Mouse (Mus musculus): ENCODE measurements around the gene Tnni3k.

The Tnni3k gene

DNA sequence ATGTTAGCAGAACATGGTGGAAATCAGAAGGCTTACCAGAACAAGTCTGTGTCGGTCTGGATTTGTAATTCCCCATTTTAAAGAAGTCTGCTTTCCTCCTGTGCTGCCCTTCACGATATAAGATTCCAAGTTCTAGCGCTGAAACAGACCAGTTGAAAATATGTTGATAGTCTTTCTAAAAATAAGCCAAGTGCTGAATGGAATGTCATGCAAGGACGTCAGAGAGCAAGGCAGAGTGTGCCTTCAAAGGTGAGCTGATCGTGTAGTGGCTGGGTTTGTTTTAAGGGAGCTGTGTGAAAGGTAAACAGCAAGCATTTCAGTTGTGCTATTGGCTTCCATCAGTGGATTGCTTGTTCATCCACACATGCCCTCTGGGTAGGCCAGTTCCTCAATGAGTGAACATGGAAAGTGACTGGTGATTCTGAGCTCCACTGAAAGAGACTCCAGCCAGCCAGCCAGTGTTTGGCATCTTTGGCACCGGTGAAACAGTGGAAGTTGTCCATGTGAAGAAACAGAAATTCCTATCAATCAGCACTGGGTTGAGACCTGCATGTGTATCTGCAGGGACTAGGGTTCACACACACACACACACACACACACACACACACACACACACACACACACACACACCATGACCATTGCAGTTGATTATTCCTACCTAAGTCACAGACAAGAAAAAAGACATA, at the start of gene Tnni3k:
Gene Tnni3k (minus strand): TSS at position 177 of the 686 bp plus-strand sequence.
- no peak for DNase-seq (ENCODE audit: low read depth, low spot score)

DNA sequence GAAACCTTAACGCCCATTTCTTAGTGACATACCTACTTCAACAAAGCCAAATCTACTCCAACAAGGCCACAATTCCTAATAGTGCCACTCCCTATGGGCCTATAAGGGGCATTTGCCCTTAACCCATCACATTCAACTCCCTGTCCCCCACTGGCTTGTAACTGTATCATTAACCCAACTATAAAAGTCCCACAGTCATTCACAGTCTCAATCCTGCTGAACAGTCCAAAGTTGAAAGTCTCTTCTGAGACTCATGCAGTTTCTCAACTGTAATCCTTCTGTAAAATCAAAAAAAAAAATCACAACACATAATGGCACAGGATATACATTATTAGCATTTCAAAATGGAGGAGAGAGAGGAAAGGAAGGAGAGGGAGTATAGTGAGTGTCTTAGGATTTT, 44.1 kb upstream of the Tnni3k start:
- no peak for DNase-seq (ENCODE audit: low read depth, low spot score)

DNA sequence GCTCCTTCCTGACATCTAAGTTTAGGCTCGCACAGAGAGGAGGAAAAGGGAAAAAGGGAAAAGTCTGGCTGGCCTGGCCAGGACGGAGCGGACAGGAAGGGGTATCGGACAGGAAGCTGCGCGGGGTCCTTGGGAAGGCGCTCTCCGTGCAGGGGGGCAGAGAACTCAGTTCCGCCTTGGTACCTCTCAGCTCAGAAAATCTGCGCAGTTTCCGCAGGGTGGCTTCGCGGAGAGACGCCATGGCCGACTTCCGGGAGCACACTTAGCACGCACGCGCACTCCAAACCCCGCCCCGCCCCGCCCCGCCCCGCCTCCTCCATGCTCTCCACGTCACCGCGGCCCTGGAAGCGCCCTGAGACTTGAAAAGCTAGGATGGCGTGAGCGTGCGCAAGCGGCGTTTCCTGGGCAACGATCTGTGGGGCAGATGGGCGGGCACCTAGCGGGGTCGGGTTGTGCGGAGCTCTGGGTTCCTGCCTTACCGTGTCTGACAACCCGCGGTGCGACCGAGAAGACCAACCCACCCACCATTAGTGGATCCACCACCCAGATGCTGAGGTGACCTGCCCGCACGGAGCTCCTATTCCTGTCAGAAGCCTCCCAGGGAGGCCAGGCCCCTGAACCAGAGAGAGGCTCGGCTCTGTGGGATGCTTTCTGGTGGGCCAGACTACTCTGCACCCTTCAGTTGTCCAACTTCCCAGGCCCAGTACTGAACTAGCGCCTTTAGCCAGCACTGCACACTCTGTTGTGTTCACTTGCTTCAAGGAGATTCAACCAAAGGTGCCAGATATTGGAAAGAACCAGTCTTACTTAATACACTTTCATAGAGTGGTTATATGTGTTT, 38.1 kb upstream of the Tnni3k start, which contains the start of the genes Fpgt and Lrriq3:
Gene Fpgt (minus strand): TSS at position 288 of the 841 bp plus-strand sequence.
Gene Lrriq3 (plus strand): TSS at position 319 of the 841 bp plus-strand sequence.
- peak; percentile 88 for DNase-seq (ENCODE audit: low read depth, low spot score)

DNA sequence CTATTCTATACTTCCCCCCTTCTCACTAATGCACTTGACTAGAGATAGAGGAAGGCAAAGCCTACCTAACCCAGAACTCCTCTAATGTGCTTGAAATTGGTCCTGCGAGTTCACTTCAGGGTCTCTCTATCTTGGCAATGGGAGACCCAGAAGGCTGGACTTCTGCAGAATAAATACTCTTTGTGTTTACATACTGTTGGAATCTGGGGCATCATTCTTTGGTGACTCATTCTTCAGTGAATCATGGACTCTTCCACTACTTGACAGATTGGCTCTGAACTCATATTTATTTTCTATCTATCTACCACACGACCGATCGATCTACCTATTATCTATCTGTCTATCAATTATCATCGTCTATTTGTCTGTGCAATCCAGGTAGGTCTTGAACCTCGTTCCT, 36.9 kb upstream of the Tnni3k start:
- no peak for DNase-seq (ENCODE audit: low read depth, low spot score)

DNA sequence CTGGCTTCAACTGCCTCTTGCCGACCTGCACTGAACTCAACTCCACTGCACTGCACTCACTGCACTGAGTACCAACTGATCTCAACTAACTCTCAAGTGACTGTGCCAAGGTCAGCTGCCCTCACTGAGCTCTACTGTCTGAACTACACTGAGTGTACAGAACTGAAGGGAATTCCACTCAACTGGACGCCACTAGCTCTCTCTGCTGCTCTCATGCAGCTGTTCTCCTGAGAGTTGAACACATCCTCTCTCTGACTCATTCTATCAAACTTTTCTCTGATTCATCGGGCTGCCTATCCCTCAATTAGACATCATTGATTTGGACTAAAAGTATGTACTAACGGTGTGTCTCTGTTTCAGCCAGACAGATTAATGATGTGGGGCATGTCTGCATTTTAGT, 22.7 kb upstream of the Tnni3k start:
- DNase-seq (ENCODE audit: low read depth, low spot score): no peak

DNA sequence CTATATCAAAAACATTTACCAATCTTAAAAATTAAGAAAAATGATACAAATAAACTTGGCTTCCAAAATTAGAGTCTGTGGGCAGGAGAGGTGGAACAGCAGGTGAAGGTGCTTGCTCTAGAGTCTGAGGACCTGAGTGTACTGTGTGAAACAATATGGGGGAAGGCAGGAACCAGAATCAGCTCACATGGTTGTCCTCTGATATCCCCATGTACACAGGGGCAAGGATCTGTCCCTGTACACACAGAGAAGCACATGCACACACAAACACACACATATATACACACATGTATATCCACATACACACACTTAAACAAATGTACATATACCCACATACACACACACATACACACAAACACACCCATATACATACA, 4.2 kb upstream of the Tnni3k start:
- DNase-seq (ENCODE audit: low read depth, low spot score): no peak

DNA sequence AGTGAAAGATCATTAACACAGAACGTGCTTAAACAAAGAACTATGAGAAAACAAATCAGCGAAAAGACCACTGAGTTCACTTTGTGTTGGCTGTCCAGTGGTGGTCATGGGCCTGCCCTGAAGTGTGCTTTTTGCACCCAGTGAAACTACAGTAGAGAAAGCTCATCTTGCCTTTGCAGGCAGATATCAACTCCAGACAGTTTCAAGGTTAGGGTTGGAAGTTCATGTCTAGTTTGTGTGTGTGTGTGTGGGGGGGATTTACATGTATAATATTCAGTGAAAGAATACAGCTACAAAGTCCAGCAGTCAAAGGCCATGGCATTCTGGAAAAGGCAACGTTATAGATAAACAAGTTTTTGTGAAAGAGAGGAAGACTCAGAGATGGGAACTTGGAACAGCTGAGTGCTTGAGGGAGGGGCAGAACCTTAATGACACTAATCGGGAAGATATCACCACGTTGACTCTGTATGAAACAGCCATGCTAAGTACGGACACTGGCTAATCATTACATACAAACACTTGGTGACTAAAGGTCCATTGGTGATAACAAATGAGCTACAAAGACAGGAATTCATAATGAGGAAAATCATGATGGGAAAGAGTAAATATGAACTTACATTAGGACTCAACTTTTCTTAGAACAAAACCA, 3.7 kb upstream of the Tnni3k start:
- no peak for DNase-seq (ENCODE audit: low read depth, low spot score)

DNA sequence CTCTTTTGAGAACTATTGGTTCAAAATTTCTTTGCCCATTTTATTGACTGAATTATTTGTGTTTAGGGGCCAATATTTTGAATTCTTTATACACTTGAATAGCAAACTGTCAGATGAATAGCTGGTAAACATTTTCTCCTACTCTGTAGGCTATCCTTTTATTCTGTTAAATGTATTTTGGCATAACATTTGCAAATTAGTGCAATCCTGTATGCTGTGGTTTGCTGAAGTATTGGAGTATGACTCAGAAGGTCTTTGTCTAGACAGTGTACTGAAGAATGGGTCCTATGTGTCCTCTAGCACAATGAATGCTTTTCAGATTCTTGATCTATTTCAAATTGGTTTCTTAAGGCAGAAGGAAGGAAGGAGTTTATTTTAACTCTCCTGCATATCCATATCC, 2.4 kb upstream of the Tnni3k start:
- DNase-seq (ENCODE audit: low read depth, low spot score): no peak

DNA sequence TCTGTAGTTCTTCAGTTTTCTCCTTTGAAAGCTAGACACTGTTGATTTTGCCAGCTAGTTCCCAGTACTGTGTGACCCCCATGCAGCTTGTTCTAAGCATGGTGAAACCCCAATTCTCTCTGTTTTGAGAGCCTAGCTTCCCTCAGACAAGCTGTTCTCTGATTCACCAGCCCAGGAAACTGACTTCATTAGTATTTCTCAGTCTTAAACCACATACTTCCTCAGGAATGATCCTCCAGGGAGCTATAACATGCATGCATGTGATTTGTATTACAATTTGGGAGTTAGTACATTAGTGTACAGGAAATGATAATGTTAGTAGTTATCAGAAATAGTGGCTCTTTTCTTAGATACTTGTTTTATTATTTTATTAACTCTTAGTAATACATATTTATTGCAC, 1.4 kb upstream of the Tnni3k start:
- no peak for DNase-seq (ENCODE audit: low read depth, low spot score)

DNA sequence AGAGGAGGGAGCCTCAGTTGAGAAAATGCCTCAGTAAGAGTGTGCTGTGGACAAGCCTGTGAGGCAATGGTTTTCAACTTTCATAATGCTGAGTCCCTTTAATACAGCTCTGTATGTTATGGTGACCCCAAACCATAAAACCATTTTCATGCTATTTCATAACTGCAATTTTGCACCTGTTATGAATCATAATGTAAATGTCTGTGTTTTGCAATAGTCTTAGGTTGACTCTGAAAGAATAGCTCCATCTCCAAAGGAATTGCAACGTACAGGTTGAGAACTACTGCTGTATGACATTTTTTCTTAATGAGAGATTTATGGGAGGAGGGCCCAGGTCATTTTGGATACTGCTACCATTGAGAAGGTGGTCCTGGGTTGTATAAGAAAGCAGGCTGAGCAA, 2.0 kb downstream of the Tnni3k start:
- DNase-seq (ENCODE audit: low read depth, low spot score): no peak

DNA sequence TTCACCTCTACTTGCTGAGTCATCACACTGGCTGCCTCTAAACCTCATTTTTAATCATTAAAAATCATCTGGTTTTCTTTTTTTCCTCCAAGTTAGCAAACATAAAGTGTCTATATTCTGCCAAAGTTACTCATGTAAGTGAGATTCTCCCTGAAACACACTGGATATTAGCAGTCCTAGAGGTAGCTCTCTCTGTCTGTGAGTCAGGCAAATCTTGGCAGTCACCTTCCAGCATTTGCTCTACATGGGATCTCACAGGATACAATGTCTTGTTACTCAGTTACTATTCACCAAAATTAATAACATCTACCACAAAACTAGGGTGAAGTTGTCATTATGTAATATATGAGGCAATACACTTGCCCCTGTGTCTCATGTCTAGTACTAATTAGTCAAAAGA, 3.2 kb downstream of the Tnni3k start:
- no peak for DNase-seq (ENCODE audit: low read depth, low spot score)

DNA sequence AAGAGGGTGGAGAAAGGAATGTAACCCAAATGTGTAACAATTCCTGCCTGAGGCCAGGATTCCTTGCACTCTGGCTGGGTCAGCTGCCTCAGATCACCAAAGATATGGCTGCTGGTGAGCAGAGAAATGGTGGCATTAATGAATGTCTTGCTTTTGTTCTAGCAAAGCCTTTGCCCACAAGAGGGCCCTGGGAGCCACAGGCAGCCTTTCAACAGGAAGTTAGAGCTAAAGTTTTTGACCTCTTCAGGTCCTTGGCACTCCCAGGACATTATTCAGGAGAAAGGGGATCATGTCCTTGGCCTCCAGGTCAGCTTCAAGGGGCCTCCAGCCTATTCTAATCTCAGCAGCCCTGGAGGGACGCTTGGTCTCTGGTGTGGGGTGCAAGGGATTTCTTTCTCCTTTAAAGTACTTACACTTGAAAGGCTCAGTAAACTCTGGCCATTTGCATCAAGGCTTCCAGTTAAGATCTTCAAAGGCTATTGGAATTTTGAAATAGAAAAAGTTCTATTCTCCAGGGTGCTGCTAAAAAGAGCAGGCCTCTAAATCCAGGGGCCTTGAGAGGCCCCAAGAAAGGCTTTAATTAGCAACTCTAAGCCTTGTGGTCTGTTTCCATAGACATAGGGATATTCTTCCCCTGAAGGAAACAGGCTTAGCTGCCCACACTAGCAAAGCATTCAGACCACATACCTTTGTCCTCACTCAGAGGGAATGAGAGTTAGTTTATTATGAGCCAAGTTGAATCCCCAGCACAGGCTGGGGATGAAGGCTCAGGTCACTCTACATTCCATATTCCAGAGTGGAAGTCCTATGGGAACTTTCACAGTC, 16.0 kb downstream of the Tnni3k start:
- no peak for DNase-seq (ENCODE audit: low read depth, low spot score)

DNA sequence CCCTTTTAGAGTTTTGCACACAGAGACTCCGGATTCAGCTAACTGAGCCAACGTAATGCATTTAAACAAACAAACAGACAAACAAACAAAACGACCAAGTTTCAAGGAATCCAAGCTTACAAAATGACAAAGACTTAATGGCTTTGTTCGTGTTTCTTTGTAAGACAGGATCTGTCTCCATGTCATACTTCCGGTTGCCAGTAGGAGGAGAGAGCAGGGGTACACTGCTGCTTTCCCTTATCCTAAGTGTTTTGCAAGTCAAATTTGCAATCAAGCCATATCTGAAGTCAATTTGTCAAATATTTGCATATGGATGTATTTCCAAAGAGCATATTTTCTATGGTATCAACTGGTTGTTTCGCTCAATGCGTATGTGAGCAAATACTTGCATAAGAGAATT, 20.9 kb downstream of the Tnni3k start:
- no peak for DNase-seq (ENCODE audit: low read depth, low spot score)

DNA sequence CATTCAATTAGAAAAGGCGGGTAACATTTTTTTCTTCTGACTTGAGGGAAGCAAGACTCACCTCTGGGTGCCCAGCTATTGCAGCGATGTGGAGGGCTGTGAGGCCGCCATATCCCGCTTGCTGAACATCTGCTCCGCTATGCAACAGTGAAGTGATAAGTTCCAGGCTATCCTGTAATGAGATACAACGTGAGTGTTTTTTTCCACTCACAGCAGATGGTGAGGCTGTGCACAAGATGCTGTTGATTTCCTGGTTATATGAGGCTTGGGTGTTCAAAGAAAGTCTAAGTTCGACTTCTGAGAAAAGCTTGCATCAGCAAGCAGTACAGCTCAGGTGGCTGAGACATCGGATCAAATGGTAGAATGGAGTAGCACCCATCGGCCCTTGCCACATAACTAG, 25.0 kb downstream of the Tnni3k start:
- DNase-seq (ENCODE audit: low read depth, low spot score): no peak

DNA sequence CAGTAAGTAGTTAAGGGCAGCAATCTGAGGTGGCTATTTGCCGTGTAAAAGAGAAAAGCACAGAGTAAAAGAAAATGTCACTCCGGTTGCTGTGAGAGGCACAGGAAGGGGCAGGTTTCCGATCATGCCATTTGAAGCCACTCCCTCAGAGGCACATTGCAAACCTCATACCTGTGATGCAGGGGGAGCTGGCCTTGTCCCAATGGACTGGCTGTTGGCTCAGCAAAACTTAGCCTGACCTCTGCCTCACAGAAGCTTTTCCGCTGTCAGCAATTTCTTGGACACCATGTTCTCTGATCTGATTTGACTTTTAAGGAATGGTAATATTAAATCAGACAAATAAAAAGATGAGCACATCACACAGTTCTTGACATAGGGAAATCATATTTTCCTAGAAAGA, 52.4 kb downstream of the Tnni3k start:
- DNase-seq (ENCODE audit: low read depth, low spot score): no peak

DNA sequence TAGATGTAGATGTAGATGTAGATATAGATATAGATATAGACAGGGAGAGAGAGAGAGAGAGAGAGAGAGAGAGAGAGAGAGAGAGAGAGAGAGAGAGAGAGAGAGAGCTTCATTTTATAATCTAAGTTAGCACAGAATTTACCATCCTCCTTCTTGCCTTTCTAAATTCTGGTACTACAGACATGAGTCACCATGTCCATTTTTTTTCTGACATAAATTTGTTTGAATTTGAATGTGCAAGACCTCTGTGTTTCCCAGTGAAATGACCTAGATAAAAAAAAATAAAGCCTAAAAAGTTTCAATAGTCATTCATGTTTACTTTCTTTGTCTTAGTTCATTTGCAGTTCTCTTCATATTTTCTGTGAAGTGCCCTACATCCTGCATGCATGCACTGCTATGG, 54.2 kb downstream of the Tnni3k start:
- DNase-seq (ENCODE audit: low read depth, low spot score): no peak

DNA sequence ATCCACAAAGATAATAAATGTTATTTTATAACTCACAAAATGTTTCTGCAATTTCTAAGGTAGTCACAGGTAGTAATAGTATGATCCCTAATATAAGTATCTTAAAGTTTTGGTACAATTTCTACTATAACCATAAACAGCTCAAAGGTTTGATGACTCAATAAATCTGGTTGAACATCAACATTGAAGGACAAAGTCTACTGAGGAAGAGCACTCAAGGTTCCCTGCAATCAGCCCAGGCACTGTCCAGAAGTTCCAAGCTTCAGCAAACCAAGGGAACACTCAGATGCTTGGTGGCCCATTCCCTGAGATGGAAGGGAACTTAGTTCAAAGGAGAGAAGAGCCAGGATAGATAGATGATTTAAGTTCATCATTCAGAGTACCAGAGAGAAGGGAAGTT, 62.5 kb downstream of the Tnni3k start:
- DNase-seq (ENCODE audit: low read depth, low spot score): no peak

DNA sequence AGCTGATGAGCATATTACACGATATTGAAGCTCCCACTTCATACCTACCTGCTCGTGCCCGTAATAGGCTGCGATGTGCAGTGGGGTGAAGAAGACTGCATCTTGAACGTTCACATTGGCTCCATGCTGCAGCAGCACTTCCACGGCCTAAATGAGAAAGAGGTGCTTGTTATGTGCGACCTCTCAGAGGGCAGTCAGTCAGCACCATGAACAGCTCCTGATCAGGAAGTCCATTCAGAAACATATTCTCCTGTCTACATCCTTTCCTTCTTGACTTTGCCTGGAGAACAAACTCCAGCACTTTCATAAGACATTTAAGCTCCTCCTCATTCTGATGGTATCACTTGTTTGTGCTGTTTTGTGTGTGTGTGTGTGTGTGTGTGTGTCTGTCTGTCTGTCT, 76.1 kb downstream of the Tnni3k start:
- DNase-seq (ENCODE audit: low read depth, low spot score): no peak

DNA sequence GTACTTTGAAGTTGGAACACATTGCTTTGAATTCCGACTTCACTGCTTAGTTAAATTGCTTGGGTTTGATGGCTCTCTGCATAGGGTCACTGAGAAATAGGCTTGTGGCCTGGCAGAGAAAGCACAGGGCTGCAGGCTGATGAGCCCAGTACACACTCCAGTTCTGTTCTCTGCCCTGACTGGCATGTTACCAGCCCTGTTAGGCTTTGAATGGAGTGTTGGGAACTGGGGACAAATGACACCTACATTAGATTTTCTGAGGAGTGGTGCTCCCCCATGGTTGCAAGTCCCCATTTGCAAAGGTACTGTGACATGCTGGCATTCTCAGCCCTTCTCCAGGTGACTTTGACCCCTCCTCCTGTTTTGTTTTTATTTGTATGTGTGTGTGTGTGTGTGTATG, 83.6 kb downstream of the Tnni3k start:
- no peak for DNase-seq (ENCODE audit: low read depth, low spot score)

DNA sequence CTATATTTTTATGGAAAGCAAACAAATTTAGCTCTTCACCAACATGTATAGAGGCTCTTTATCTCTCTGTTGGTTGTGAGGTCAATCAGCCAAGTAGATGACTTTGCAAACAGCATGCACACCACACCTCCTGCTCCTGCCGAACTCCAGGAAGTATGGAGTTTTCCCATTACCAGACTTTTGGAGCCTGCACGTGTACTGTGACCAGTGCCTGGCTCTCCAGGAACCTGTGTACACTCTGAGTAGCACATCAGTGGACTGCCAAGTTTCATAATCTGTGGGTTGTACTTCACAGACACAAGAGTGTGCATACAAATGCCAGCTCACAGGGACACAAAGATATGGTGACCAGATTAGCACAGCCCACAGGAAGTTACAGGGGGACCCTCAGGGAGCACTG, 84.2 kb downstream of the Tnni3k start:
- no peak for DNase-seq (ENCODE audit: low read depth, low spot score)

DNA sequence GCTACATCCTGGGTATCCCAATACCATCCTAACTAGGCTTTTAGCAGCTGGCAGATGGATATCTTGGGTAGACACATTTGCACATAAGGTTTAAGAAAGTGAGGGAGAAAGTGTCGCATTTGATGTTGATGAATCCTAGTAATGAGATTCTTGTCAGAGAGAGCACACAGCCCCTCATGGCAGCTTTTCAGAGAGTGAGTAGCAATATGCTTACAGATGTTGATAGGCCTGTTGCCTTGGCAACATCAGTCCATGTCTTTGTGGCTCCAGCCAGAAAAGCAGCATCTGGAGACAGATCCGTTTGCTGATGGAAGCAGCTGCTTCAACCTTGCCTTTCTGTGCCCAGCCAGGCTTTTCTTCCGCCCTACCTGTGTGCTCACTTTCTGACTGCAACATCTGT, 93.9 kb downstream of the Tnni3k start:
- no peak for DNase-seq (ENCODE audit: low read depth, low spot score)

DNA sequence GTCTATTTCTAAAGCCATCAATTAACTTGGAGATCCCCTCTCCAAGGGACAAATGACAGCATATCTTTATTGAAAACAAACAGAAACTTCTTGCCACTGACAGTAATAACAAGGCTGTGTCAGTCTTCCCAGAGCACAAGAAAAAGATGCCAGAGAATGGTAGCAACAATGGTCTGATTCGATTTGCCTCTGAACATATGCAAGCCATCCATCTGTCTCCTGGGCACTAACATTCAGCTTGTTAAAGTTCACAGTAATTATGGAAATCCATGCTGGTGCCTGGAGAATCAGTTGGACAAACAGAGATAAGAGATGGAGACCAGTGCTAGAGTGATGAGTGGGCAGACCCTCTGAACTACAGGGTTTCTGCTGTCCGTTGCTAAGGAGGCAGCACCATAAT, 102.1 kb downstream of the Tnni3k start:
- no peak for DNase-seq (ENCODE audit: low read depth, low spot score)
